Mouse (Mus musculus) kidney, adult 2 months (tissue): ENCODE results near the gene Zfp568.

Source experiments
- CTCF ChIP-seq: fragments of 200-500 bp; conservative IDR thresholded peaks from 2 replicates; pipeline ENCODE4 v1.5.1; 2011; ENCODE audit warnings: low read depth, mild to moderate bottlenecking, control low read depth, low read length, moderate library complexity, mixed read lengths; ENCODE audit not compliant: insufficient read depth, insufficient read length
- POLR2A ChIP-seq: fragments of 200-500 bp; IDR thresholded peaks from one replicate; pipeline ENCODE4 v1.6.1; 2011; ENCODE audit warnings: low read depth, low read length, control low read depth

GRCm38 (mm10) chr7:29941027-29941426 lies 42.7 kb upstream of the Zfp568 start:
- TF ChIP-seq CTCF (no peak), POLR2A (no peak)
